Mouse (Mus musculus) heart, postnatal 10 days (tissue): ENCODE results near the gene Cwf19l1. TPM values are rescaled to one million over a fixed set of nuclear protein-coding genes. Genes with fewer than 3 reads are reported as not detected.
"Not testable (repeated sequence)": the region's sequence is repeated elsewhere in the genome, so short reads cannot be mapped to it uniquely, and the experiment has no call there.

Experiments used
- DNase-seq, 2 experiments: peaks; one replicate each; pipeline ENCODE4 v3.0.0; 2021
- intact Hi-C: fragments of 180-260 bp; cut with DNase I; formaldehyde crosslinking; loops from one replicate; pipeline ENCODE4 v1.15.1; 2025
- total RNA-seq, 2 experiments: library from RNA; stranded (reverse); gene quantifications; 2 replicates each; pipeline ENCODE4 v1.2.3; 2021

The Cwf19l1 gene
- 10 to 100 TPM; 11.4 to 12.9 TPM for total RNA-seq

DNA sequence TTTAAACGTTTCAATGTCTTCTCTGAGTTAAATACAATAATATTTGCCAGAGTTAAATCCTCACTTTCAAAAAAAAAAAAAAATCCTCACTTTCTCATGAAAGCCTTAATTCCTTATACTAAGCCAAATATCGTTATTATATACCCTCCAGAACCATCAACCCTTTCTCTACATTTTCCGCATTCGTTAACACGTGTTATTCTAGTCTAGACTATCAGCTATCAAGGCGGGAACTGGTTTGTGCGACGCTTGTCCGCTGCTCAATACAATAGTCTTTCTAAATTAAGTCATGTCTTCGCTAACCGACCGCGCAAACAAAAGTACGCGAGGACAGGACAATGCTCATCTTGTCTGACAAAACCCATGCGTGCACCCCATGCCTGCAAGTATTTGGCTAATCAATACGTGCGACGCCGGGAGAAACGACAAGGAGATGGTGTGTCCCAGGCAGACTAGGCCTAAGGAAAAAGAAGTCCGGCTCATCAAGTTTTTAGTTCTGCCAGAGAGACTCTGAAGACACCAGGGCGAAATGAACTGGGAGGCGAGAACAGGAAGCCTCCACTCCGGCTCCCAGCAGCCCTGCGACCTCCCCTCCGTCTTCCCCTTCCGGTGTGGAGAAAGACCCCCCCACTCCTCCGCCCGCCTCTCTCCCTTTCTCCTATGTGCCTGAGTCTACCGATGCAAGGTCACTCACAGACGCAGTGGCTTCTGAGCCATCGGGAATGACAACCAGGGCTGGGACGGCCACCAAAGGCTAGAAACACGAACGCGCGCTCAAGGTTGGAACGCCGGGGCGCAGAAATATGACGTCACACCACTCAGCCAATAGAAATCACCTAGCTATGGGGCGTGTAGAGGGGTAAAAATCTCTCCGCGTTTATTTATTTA lies at the start of gene Cwf19l1:
Gene Cwf19l1 (minus strand): TSS at position 805 of the 888 bp plus-strand sequence.
- DNase-seq, result peak; percentile 90 to 93
- intact Hi-C loops, result loop anchor here (2.0 kb wide), 1 partner anchor 29 kb away; the partner anchor contains the start of gene Chuk

DNA sequence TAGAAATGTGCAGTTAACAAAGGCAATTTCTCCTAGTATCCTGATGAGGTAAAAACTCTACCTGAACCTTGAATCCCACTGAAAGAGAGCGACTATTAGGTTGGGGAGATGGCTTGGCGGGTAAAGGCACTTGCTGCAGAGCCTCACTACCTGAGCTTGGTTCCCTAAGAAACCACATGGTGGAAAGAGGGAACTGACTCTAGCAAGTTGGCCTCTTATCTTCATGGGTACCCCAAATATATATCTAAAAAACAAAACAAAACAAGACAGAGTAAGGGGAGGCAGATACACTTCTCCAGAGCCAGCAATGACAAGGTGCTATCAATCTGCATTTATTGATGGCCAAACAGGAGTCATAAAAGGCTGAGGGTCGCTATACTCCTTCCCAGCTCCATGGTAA lies 48.3 kb upstream of the Cwf19l1 start:
- DNase-seq, result no peak
- intact Hi-C loops, result no loop called here

DNA sequence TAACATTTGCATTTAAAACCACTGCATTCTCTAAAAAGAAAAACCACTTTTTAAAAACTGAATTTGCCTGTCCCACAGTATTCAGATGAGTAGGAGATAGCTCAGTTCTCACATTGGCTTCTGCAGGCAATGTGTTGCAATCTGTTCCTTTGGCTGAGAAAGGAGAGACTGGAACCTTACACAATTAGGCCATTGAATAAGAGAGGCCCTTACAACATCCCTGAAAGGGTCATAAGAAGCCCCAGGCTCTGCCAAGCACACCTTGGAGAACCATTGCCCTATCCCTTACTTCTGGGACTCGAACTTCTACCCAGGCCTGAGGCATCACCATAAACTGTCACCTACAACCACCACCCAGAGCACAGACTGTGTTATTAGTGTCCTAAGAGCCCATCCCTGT lies 44.8 kb upstream of the Cwf19l1 start:
- intact Hi-C loops, result no loop called here
- no peak for DNase-seq

DNA sequence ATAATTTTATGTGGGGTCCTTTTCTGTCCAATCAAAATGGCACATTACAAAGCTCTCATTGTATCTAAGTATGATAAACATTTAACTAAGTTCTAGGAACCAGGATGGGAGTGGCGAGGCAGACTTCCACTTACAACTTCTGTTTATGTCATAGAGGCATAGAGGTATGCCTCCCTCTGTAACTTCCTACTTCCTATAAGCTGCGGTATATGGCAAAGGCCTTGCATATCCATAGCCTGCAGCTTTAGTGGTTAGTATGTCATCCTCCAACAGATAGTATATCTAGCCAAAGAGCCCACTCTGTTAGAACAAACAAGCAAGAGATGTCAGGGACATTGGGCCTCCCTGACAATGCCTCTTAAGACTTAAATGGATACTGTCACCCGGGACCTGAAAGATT lies 41.1 kb upstream of the Cwf19l1 start:
- intact Hi-C loops, result no loop called here
- DNase-seq, result no peak

DNA sequence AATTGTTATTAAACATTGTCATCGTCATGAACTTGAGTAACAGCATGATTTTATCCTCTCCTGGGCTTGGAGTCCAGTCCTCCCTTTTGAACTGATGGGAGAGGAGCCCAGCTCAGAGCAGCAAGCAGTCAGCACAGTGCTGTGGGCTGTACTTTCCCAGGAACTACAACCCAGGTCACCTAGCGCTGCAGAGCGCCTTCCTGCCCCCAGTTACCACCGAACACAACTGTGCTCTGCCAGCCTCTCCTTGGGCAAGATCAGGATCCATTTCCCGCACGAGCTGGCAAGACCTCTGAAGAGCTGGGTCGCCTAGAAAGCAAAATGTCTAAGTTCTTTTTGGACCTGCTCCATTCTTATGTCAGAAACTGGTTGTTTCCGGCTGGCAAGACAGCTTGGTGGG lies 39.2 kb upstream of the Cwf19l1 start:
- intact Hi-C loops, result no loop called here
- no peak for DNase-seq

DNA sequence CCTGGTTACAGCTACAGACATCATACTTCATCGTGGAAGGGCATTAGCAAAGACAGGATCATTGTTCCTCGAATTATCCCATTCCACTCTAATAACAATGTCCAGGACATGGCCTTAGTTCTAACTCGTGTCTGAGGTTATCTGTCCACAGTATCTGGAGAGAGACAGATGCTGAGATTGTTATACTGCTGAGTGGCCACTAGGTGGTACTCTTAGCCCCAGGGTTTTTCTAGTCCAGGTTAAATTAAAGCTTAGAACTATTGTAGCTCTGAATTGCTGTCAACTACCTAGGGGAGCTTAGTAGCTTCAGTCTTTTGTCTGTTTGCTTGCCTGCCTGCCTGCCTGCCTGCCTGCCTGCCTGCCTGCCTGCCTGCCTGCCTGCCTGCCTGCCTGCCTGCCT lies 25.8 kb upstream of the Cwf19l1 start:
- DNase-seq, result peak in 1 of 2 experiments; percentile 12
- intact Hi-C loops, result no loop called here

DNA sequence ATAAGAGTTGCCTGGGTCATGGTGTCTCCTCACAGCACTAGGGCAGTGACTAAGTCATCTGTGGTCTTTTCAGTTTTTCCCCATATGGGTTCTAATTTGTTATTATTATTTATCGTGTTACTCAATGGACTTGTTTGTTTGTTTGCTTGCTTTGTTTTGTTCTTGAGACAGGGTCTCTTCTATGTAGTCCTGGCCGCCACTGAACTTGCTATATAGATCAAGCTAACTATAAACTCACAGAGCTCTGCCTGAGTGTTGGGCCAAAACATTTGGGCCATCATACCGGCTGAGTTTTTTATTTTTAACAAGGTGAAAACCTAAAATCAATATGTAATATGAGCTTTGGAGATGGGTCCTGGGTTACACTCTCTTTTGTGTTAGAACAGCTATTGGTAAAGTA lies 23.7 kb upstream of the Cwf19l1 start:
- DNase-seq, result no peak
- intact Hi-C loops, result no loop called here

DNA sequence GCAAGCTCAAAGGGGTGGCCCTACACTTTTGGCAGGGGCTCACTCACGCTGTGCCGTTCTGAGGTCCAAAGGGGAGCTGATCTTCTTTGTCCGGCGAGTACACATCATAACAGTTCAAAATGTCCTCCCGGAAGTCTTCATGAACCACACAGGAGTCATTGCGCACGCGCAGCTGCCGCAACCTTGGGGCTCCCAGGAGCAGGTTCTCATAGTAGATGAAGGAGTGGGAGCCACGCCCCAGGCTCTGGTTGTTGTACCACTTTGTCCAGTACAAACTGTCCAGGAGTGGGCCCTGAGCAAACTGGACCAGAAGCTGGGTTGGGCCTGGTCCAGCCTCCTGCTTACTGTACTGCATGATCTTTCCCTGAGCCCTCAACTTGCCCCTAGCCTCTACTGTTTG lies 21.3 kb upstream of the Cwf19l1 start:
- no peak for DNase-seq
- intact Hi-C loops, result no loop called here

DNA sequence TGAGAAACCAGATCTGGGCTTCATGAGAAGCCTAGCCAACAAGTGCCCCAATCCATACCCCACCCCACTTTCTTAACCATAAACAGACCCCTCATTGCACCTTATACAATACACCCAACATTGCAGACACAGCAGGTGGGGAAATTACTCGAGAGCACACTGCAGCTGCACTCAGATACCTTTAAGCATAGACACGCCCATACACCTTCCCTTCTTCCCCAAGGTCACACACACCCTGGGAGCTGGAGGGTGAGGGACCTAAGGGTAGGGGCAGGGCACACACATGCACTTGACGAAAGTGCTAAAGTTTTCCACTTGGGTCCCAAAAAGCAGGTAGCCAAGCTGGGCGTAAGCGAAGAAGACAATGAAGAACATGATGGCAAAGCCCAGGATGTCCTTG lies 18.1 kb upstream of the Cwf19l1 start:
- intact Hi-C loops, result no loop called here
- DNase-seq, result no peak

DNA sequence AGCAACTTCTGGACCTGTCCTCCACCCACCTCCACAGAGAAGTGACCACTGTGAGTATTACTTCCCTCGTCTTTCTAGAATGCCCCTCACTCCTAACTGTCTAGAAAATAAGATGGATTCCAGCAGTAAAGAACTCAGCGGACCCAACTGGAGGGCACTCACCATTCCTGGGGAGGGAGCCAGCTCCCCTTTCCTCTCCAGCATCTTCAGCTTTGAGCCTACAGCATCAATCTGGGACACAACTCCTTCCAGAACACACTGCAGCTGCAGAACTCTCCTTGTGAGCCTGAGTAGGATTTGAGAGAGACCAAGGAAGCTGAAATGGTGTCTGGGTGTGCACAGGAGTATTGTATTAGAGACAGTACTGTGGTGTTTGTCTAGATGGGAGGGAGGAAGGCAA lies 13.3 kb upstream of the Cwf19l1 start:
- intact Hi-C loops, result no loop called here
- DNase-seq, result no peak

DNA sequence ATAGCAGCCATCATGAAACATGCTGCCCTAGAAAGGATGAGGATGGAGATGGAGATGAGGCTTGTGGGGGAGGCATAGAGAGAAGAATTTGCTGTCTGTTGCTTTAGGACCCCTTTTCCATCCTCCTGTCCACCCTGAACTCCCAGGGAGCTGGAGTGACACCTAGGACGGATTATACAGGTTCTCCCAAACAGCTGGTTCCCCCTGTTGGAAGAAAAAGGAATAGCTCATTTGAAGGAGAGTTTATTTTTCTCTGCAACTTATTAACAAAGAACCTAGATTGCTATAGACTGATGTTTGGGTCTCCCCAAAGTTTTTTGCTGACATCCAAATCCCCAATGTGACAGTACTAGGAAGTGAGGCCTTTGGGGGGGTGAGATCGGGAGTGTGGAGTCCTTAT lies 12.7 kb upstream of the Cwf19l1 start:
- intact Hi-C loops, result no loop called here
- no peak for DNase-seq

DNA sequence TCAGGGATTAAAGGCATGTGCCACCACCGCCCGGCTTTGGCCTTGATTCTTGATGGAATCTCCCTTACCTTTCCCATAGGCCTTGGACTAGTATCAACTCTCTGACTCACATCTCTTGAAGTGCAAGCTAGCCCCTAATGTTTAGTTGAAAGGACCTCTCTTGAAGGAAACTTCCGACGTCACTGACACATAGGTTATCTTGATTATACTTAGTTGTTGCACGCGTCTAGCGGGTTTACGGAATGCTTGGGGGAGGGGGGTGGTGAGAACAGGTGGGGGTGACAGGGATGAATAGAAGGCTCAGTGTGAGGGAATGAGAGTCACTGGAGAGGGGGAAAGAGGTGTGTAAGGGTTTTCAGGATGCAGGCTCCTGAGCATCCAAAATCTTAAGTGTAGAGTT lies 11.3 kb upstream of the Cwf19l1 start:
- no peak for DNase-seq
- intact Hi-C loops, result no loop called here

DNA sequence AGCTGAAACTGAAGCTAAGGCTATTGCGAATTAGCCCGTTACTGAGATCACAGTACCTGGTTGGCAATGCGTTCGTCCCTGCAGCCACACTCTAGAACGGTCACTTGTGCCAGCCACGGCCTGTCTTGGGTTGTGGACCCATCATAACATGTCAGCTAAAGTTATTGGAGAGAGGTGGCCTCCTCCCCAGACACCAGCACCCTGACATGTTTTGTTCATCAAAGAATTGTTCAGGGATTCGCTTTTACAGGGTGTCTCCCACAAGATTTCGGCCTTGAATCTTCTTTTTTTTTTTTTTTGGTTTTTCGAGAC lies 10.8 kb upstream of the Cwf19l1 start:
- intact Hi-C loops, result no loop called here
- DNase-seq, result no peak

DNA sequence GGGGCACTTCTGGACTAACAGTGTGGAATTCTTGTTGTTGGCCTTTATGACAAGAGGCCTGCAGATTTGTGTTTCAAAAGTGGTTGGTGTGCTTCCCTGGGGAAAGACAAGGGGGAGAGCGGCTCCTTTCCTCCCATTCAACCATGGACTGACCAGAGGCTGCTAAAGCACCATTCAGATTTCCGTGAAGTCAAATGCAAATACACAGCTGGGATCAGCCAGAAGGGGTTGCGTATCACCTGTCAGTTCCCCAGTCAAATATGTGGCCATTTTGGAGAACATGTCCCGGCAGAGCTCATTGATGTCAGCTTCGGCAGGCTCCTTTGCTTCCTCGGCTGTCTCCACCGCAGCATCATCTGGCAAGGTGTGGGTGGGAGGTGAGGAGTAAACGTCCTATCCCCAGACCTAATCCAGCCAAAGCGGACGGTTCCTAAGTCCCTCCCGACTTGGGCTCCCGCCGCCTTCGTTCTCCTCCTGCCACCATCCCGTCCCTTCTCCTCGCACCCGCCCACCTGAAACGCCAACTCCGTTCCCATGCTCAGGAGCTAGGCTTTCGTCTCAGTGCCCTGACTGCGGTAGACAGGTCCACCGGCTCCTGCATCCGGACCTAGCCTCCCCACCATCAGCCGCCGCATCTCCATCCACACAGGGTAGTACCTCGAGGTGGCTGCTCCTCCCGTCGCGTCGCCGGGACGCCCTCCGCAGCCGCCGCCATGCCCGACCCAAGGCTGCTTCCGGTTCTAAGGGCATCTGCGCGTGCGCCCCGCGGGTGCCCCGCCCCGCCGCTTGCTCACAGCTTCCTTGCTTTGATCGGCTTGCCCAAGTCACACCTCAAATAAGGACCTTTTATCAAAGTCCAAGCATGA lies 10.3 kb upstream of the Cwf19l1 start, which contains the start of gene Bloc1s2:
Gene Bloc1s2 (minus strand): TSS at position 745 of the 866 bp plus-strand sequence.
- intact Hi-C loops, result no loop called here
- peak; percentile 88 to 91 for DNase-seq

DNA sequence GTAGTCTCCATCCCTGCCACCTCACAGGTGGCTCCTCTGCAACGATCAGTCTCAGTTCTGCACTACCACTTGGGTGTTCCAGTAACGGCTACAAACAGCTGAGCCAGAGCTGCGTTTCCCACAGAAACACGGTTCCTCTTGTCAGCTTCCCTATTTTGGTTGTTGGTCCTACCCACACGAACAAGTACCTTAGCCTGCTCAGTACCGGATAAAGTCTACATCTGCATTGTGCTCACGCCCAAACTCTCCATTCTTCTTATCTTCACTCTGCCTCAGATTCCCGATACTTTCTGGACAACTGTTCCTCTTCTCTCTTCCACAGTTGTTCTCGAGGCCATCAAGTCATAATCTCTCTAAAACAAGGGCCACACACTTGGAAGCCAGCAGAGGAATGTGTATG lies 8.7 kb upstream of the Cwf19l1 start:
- intact Hi-C loops, result no loop called here
- DNase-seq, result no peak

DNA sequence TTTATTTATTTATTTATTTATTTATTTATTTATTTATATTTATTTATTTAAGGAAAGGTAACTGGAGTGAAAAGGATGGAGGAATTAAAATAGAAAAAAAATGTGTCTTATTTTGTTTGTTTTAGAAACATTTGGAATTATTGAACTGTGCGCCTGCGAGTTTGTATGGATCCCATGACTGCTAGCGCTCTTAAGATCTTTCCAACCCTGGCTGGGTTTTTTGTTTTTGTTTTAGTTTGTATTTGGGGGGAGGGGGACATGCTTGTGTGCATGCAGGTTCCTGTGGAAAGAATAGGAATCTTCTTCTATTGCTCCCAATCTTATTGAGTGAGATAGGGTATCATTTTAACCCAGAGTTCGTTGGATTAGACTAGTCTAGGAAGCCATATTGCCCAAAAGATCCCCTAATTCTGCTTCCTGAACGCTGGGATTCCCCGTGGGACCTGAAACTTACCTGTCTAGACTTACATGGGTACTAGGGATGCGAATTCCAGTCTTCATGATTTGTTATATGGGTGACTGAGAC lies 347 bp upstream of the Cwf19l1 start:
- intact Hi-C loops, result loop anchor here (2.0 kb wide), 1 partner anchor 29 kb away; the partner anchor contains the start of gene Chuk
- DNase-seq, result peak in 1 of 2 experiments; percentile 12

DNA sequence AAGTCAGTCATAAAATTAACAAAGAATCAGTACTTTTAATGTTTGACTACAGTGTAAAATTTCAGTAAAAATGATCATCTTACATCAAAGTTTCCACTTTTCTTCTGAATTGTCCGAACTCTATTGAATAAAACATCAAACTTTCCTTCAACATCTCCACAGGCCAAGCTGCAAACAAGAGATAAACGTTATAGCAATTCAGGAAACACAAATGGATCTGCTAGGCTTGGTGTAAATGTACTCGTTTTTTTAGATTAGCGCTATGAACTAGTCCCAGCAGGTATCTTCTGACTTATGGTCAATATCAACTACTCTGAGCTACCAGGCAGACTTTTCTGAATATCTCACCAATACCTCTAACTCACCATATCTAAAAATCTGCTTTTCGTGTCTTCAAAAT lies 2.8 kb downstream of the Cwf19l1 start:
- intact Hi-C loops, result no loop called here
- DNase-seq, result no peak

DNA sequence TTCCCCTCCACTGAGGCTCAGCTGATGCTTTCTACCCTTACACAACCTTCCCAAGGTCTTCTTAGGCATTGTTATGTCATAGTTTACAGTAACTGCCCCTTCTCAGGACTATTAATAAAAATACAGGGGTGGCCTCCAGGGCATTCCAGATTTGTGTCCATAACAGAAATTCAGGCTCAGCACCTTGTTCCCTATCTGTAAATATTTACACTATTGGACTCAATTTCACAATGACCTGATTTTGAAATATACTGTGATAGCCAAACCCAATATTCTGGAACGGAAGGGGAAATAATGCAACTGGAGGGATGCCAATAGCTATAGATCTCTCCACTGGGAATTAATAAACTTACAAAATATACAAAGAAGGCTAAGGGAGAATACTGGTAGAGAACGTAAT lies 7.1 kb downstream of the Cwf19l1 start:
- no peak for DNase-seq
- intact Hi-C loops, result no loop called here

DNA sequence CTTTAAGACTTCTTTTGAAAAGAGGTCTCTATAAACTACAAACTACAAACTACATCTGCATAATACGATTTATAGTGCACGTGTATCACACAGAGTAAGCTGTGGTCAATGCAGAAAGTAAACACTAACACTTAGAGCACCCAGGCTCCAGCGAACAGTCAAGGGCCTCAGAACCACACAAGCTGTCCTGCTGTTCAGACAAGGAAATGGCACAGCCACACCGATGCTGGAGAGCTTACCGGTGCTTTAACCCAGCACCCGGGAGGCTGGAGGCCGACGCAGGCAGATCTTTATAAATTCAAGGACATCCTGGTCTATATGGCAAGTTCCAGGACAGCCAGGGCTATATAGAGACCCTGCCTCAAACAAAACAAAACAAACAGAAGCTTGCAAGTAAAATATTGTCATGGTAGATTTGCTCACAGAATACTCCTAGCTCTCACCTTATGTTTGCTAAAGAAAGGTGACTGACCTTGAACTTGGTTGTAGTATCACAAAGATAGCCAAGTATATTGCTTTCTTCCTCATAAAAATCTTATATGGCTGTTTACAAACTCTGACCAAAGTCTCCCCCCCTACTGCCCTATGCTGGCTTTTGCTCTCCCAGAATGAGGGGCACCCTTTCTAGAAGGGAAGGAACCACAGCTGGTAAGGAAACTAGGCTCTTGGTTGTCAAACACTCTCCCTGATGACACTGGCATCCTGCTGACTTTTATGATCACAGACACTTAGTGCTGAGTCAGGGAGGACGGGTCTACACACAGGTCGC lies 7.8 kb downstream of the Cwf19l1 start:
- DNase-seq, result no peak
- intact Hi-C loops, result no loop called here

DNA sequence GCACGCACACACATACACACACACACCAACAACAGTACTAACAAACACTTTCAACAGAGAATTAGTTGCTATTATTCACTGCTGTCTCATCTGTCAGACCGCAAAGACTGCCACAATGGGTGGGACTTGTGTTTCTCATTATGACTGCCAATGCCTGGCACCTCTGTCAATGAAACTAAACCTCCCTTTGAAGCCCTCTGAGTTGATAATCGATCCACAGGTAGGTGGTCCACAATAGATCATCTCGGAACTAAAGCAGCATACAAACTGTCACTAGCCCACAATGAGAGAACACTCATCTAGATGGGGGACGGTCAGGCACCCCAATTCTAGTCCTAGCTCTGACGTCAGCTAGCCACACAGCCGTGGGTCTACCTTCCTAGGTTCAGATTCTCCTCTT lies 14.5 kb downstream of the Cwf19l1 start:
- intact Hi-C loops, result no loop called here

DNA sequence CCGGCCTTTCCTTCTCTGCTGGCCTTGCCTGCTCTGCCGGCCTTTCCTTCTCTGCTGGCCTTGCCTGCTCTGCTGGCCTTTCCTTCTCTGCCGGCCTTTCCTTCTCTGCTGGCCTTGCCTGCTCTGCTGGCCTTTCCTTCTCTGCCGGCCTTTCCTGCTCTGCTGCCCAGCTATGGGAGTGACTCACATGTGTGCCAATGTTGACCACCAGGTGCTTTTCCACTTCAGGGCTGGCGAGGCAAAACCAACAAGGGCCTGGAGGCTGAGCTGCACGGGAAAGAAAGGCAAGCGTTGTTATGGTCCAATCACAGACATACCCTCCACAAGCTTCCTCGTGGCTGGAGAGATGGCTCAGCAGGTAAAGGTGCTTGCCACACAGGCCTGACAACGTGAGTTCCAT lies 15.0 kb downstream of the Cwf19l1 start:
- DNase-seq, intact Hi-C loops: not testable (repeated sequence)

More for the DNA sequence above, 14.5 kb downstream of the Cwf19l1 start:
- DNase-seq, result no peak
